Mouse (Mus musculus) myocyte (in vitro differentiated cells): ENCODE measurements around the gene Amh.

ENCODE experiments used
- CEBPB ChIP-seq: IDR thresholded peaks from 2 replicates; pipeline ENCODE4 v1.6.1; 2011; ENCODE audit warnings: mild to moderate bottlenecking, moderate library complexity; ENCODE audit not compliant: poor library complexity, insufficient read depth, severe bottlenecking
- E2F4 ChIP-seq: IDR thresholded peaks from one replicate; pipeline ENCODE4 v1.6.1; 2011; ENCODE audit warnings: mild to moderate bottlenecking, control low read depth, moderate library complexity; ENCODE audit not compliant: insufficient read depth
- MAX ChIP-seq: IDR thresholded peaks from one replicate; pipeline ENCODE4 v1.6.1; 2011; ENCODE audit warnings: low read depth, mild to moderate bottlenecking, control low read depth
- POLR2A ChIP-seq: IDR thresholded peaks from one replicate; pipeline ENCODE4 v1.6.1; 2011; ENCODE audit warnings: low read depth, mild to moderate bottlenecking, control low read depth, moderate library complexity; ENCODE audit not compliant: insufficient read length
- POLR2AphosphoS2 ChIP-seq: IDR thresholded peaks from one replicate; pipeline ENCODE4 v1.6.1; 2011; ENCODE audit warnings: low read depth, control low read depth; ENCODE audit not compliant: insufficient read length
- SRF ChIP-seq: IDR thresholded peaks from one replicate; pipeline ENCODE4 v1.6.1; 2011; ENCODE audit warnings: low read depth; ENCODE audit not compliant: control insufficient read depth, insufficient read length
- TCF12 ChIP-seq: IDR thresholded peaks from one replicate; pipeline ENCODE4 v1.6.1; 2011; ENCODE audit warnings: mild to moderate bottlenecking, control low read depth; ENCODE audit not compliant: poor library complexity, insufficient read depth, severe bottlenecking
- USF1 ChIP-seq: IDR thresholded peaks from one replicate; pipeline ENCODE4 v1.6.1; 2011; ENCODE audit warnings: low read depth, mild to moderate bottlenecking, control low read depth, moderate library complexity

GRCm38 (mm10) chr10:80804340-80804739 is 703 bp upstream of the Amh start:
- TF ChIP-seq CEBPB (no peak), POLR2A (no peak), E2F4 (no peak), POLR2AphosphoS2 (no peak), TCF12 (no peak), MAX (no peak), USF1 (no peak), SRF (no peak)
